Mouse (Mus musculus): ENCODE data around the gene Susd5.
"Not testable (repeated sequence)": the region's sequence is repeated elsewhere in the genome, so short reads cannot be mapped to it uniquely, and the experiment has no call there.

DNA sequence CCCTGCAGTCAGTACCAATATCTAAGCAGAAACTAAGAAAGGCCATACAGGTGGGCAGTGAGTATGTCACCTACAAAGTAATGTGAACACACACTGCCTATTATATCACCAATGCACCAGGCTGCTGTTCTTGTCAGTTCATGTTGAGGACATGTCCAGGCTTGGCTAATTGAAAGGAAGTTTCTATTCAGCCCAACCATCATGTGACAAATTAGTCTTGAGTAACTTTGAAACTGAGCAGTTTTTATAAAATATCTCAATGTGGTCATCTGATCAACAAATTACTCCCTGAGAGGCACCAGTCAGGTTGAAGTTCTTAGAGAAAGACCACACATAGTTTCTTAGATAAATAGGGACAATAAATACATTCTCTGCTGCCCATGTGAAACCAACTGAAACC is 65.9 kb downstream of the Susd5 start:
- not testable (repeated sequence) for TF ChIP-seq CTCF (IDR thresholded peaks at IDR 0.05; ENCODE audit: control insufficient read depth, insufficient read depth, insufficient replicate concordance, low read depth, low read length); POLR2A (IDR thresholded peaks at IDR 0.05; ENCODE audit: control insufficient read depth, low read depth, low read length)
